Mouse (Mus musculus) limb, embryonic 11.5 days (tissue): ENCODE results near the gene Cryab. TPM values are rescaled to one million over a fixed set of nuclear protein-coding genes. Genes with fewer than 3 reads are reported as not detected.

Experiments used
- ATAC-seq: fragments of 200-750 bp; cut with Nextera tagmentation; 2 replicates; pipeline ENCODE4 v1.8.0; 2017; ENCODE audit warnings: low read depth; ENCODE audit not compliant: insufficient number of reproducible peaks, low FRiP score, low TSS enrichment
- DNase-seq: peaks from one replicate; pipeline ENCODE4 v3.0.0-alpha.2; 2015; ENCODE audit warnings: low spot score
- H3K27ac ChIP-seq: fragments of 300-500 bp; sonication (generic); replicated peaks from 2 replicates; pipeline ENCODE4 v1.5.1; 2014; ENCODE audit warnings: low read depth, mild to moderate bottlenecking, low read length
- H3K27me3 ChIP-seq: fragments of 300-500 bp; sonication (generic); 2 replicates; pipeline ENCODE4 v1.6.1; 2014; ENCODE audit warnings: mild to moderate bottlenecking, low read length, mixed read lengths; ENCODE audit not compliant: control insufficient read depth, insufficient read depth
- H3K36me3 ChIP-seq: fragments of 300-500 bp; sonication (generic); 2 replicates; pipeline ENCODE4 v1.6.1; 2014; ENCODE audit warnings: mild to moderate bottlenecking, low read length, moderate library complexity, mixed read lengths; ENCODE audit not compliant: control insufficient read depth, insufficient read depth
- H3K4me1 ChIP-seq: fragments of 300-500 bp; sonication (generic); 2 replicates; pipeline ENCODE4 v1.6.1; 2014; ENCODE audit warnings: low read length, mixed read lengths; ENCODE audit not compliant: control insufficient read depth, insufficient read depth
- H3K4me2 ChIP-seq: fragments of 300-500 bp; sonication (generic); 2 replicates; pipeline ENCODE4 v1.6.1; 2014; ENCODE audit warnings: low read depth, mild to moderate bottlenecking, moderate library complexity; ENCODE audit not compliant: severe bottlenecking
- H3K4me3 ChIP-seq: fragments of 300-500 bp; sonication (generic); 2 replicates; pipeline ENCODE4 v1.5.1; 2014; ENCODE audit warnings: low read depth, low read length
- H3K9ac ChIP-seq: fragments of 300-500 bp; sonication (generic); 2 replicates; pipeline ENCODE4 v1.6.1; 2014; ENCODE audit warnings: mild to moderate bottlenecking, low read length
- H3K9me3 ChIP-seq: fragments of 300-500 bp; sonication (generic); 2 replicates; pipeline ENCODE4 v1.6.1; 2016; ENCODE audit warnings: low read length; ENCODE audit not compliant: control insufficient read depth
- WGBS: fragments of 180-500 bp; shearing (Covaris S2); extraction: QIAGEN DNeasy Blood & Tissue Kit; methylation state at CpG from one replicate; pipeline ENCODE4 v1.1.7; 2014; 5-methylcytosine and 5-hydroxymethylcytosine counted together
- polyA plus RNA-seq: library from polyadenylated mRNA; unstranded; fragments of >200 nt; fragmentation: Nextera tagmentation; extraction: Ambion mirVana; gene quantifications from 2 replicates; pipeline ENCODE4 v1.2.1, GENCODE M21; 2014

The Cryab gene
- polyA plus RNA-seq, 1 experiment from 2014 or later: 8.9 TPM

DNA sequence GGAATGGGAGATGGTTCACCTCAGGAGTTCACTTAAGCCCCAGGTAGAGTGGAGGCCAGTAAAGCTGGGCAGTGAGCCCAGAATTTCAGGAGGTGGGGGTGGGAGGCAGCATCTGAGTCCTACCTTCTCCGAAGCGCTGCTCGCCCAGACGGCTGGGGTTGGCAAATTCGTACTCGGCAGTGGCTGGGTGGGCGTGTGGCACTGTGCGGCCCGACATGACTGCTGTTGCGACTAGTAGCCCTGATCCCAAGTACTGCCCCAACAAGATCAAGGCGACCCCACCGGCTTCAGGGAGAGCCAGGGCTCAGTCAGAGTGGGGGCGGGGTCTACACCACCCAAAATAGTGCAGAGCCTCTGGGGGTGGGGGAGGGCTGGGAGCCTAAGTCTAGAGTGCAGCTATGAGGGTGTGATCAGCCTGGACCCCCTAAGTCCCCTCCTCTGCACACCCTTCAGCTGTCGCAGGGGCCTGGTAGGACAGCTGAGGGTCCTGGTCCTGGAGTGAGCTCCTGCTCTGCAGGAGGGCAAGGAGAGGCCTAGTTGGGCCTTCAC lies 1.0 kb downstream of the Cryab start, which contains the start of gene Hspb2:
Gene Hspb2 (minus strand): TSS at position 301 of the 549 bp plus-strand sequence.
- H3K9me3 ChIP-seq: no peaks in the 10 kb centered on the region
- ATAC-seq: 0 out of 2 replicates have a peak, but pooled peaks have one; percentile 35
- H3K4me2 ChIP-seq: no peak within 1 kb of the TSS
- no peaks in the 10 kb centered on the region for H3K36me3 ChIP-seq
- no peak within 1 kb of the TSS for H3K4me3 ChIP-seq
- no peak for DNase-seq
- no peaks in the 10 kb centered on the region for H3K27me3 ChIP-seq
- H3K9ac ChIP-seq: no peak within 1 kb of the TSS
- no peaks in the 10 kb centered on the region for H3K4me1 ChIP-seq
- H3K27ac ChIP-seq: no peak within 1 kb of the TSS
- WGBS: 65% methylated on average over 14 of the region's 14 CpGs

DNA sequence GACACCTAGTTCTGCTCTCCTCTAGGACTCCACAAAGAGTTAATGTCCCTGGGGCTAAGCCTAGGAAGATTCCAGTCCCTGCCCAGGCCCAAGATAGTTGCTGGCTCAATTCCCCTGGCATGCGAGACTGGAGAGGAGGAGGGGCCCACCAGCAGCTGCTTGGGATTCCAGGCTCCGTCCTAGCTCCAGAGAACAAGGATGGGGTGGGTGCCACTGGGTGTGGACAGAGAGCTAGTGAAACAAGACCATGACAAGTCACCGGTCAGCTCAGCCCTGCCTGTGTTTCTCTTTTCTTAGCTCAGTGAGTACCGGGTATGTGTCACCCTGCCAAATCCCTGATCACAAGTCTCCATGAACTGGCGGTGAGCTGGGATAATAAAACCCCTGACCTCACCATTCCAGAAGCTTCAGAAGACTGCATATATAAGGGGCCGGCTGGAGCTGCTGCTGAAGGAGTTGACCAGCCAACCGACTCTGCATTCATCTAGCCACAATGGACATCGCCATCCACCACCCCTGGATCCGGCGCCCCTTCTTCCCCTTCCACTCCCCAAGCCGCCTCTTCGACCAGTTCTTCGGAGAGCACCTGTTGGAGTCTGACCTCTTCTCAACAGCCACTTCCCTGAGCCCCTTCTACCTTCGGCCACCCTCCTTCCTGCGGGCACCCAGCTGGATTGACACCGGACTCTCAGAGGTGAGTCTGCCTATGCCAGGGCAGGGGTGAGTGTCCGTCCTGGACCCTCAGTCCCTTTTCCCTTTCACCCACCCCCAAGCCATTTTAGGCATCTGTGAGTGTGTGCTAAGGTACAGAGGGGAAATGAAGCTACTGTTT lies 1.9 kb downstream of the Cryab start:
- no peak overlapping the region for H3K27ac ChIP-seq

DNA sequence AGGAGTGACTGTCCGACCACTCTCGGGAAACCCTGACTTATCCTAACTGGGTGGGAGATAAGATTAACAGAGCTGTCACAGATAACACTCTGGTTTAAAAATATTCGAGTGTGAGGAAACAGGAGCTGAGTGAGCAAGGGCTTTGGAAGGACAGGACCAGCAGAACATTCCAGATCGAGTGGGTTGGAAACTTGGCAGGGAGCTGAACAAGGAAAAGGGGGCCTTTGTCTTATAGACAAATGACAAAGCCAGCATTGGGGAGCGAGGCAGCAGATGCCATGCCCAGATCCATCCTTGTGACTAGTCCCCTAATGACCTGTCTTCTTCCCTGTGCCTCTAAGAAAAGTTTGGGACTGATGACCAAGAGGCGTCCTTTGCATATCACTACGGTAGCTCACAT lies 2.8 kb downstream of the Cryab start:
- WGBS: 78% methylated on average over 7 of the region's 7 CpGs
- no peak for ATAC-seq

More for the DNA sequence above, 1.9 kb downstream of the Cryab start:
- no peaks in the 10 kb centered on the region for H3K27me3 ChIP-seq
- no peaks in the 10 kb centered on the region for H3K4me1 ChIP-seq
- DNase-seq (no peak), ATAC-seq (no peak)
- H3K9me3 ChIP-seq: no peaks in the 10 kb centered on the region
- H3K4me2 ChIP-seq: no peak overlapping the region
- H3K9ac ChIP-seq: no peak overlapping the region
- H3K36me3 ChIP-seq: no peaks in the 10 kb centered on the region
- H3K4me3 ChIP-seq: no peak overlapping the region
- 69% methylated on average over 17 of the region's 17 CpGs for WGBS

DNA sequence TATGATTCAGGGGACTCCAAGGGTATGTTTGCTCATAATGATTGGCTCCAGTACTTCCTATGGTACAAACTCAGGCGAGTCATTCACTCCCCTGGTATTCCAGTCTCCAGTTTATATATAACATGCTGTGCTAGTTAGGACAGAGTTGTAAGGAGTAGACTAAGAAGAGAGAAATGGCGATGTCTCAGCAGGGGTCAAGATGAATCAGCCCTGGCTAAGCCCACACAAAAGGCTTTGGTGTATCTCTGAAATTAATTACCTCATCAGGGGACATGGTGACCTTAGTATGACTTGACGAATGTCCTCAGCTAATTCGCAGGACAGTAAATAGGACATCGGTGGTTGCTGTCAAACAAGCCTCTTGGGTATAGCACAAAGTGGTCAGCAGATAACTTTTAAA lies 5.6 kb downstream of the Cryab start:
- DNase-seq (no peak), ATAC-seq (no peak)
- H3K9me3 ChIP-seq: no peaks in the 10 kb centered on the region
- H3K27me3 ChIP-seq: no peaks in the 10 kb centered on the region
- no peak overlapping the region for H3K4me2 ChIP-seq
- no peaks in the 10 kb centered on the region for H3K36me3 ChIP-seq
- no peak overlapping the region for H3K4me3 ChIP-seq
- H3K27ac ChIP-seq: no peak overlapping the region
- WGBS: 45% methylated on average over 5 of the region's 5 CpGs
- no peaks in the 10 kb centered on the region for H3K4me1 ChIP-seq
- H3K9ac ChIP-seq: no peak overlapping the region

More for the DNA sequence above, 2.8 kb downstream of the Cryab start:
- Histone ChIP-seq H3K27ac (no peak overlapping the region), H3K9me3 (no peaks in the 10 kb centered on the region), H3K27me3 (no peaks in the 10 kb centered on the region), H3K4me3 (no peak overlapping the region), H3K4me2 (no peak overlapping the region), H3K4me1 (no peaks in the 10 kb centered on the region), H3K9ac (no peak overlapping the region), H3K36me3 (no peaks in the 10 kb centered on the region)
- DNase-seq: no peak

DNA sequence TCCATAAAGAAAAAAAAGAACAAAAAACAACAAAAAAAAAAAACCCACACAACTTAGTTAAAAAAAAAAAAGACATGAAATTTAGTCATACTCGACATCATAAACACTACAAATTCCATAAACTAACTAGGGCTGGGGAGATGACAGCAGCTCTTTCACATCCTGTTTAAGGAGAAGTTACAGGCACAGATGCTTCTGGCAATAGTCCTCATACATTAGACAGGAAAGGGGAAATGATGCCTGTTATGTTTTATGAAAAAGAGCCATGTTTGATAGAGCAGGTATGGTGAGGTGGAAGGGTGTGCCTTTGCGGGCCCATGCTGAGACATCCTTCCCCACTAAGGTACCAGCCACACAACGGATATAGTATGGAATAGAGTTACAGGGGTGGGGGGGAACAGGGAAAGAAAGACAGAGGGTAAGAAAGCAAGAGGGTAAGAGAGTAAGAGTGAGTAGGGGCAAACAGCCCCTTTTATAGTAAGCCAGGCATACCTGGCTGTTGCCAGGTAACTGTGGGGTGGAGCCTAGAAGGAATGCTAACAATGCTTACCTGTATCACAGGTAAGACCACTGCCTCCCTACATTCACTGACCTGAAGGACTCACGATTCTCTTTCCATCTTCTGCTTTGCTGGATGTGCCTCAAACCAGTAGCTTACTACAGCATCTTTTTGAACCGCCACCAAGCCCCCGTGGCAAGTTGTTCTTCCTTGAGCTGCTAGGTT lies 10.6 kb downstream of the Cryab start:
- no peaks in the 10 kb centered on the region for H3K27me3 ChIP-seq
- no peaks in the 10 kb centered on the region for H3K9me3 ChIP-seq
- ATAC-seq (no peak), DNase-seq (no peak)
- no peaks in the 10 kb centered on the region for H3K36me3 ChIP-seq
- H3K4me2 ChIP-seq: no peak overlapping the region
- H3K4me3 ChIP-seq: no peak overlapping the region
- H3K4me1 ChIP-seq: no peaks in the 10 kb centered on the region
- no peak overlapping the region for H3K27ac ChIP-seq
- 70% methylated on average over 6 of the region's 6 CpGs for WGBS
- H3K9ac ChIP-seq: no peak overlapping the region

DNA sequence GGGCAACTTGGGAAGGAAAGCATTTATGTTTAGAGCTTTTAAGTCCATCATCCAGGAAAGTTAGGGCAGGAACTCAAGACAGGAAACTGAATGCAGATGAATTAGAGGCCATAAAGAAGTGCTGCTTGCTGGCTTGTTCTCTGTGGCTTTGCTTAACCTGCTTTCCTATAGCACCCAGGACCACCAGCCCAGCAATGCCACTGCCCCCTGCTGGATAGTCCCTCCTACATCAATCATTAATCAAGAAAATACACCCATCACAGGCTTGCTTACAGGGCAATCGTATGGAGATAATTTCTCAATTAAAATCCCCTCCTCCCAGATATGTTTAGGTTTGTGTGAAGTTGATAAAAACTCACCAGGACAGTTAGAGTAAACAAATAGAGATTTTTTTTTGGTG lies 12.2 kb downstream of the Cryab start:
- H3K4me1 ChIP-seq: no peaks in the 10 kb centered on the region
- no peak overlapping the region for H3K4me2 ChIP-seq
- no peak for ATAC-seq
- H3K9ac ChIP-seq: no peak overlapping the region
- H3K4me3 ChIP-seq: no peak overlapping the region
- H3K27ac ChIP-seq: no peak overlapping the region
- no peaks in the 10 kb centered on the region for H3K27me3 ChIP-seq
- H3K9me3 ChIP-seq: no peaks in the 10 kb centered on the region
- no peaks in the 10 kb centered on the region for H3K36me3 ChIP-seq
- peak; percentile 45 for DNase-seq
- 82% methylated on average over 1 of the region's 1 CpGs for WGBS

DNA sequence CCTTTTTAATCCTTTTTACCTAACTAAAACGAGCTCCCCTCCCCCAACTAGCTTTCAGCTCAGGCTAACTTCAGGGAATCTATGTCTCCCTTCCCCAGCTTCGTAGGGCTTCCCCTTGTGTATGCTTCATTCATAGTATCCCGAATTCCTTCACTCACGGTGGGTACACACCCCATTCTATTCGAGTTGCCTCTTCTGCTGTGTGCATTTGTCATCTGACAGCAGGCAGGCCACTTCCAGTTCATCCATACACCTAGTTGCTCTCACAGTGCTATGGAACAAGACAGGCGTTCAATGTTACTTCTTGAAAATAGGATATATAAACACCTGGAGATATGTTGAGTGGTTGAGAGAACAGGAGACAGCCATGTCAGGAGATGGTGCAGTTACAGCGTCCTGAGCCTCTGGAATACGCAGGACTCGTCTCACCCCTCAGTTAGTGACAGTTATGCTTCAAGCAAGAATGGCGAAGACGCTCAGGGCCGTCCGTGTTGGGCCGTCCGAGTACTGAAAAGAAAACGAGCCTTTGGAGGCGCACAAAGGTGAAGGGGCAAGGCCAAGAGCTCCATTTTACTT lies 16.5 kb downstream of the Cryab start:
- Histone ChIP-seq H3K4me3 (peak overlapping the region; percentile 60), H3K4me1 (0 out of 2 replicates have a peak, but pooled peaks cover 2% of the 10 kb centered on the region), H3K27ac (no peak overlapping the region), H3K36me3 (no peaks in the 10 kb centered on the region), H3K9me3 (no peaks in the 10 kb centered on the region), H3K9ac (peak overlapping the region; percentile 62), H3K4me2 (peak overlapping the region; percentile 83), H3K27me3 (no peaks in the 10 kb centered on the region)
- WGBS: 7% methylated on average over 17 of the region's 17 CpGs
- DNase-seq (no peak), ATAC-seq (no peak; the same call in 1 of the 2 replicates)
